Mouse (Mus musculus): ENCODE data around the gene Zfp772. TPM values are rescaled to one million over a fixed set of nuclear protein-coding genes. Genes with fewer than 3 reads are reported as not detected.

Zfp772 gene
- total and polyA plus RNA-seq, 2 experiments: 0.55 to 1.8 TPM

DNA sequence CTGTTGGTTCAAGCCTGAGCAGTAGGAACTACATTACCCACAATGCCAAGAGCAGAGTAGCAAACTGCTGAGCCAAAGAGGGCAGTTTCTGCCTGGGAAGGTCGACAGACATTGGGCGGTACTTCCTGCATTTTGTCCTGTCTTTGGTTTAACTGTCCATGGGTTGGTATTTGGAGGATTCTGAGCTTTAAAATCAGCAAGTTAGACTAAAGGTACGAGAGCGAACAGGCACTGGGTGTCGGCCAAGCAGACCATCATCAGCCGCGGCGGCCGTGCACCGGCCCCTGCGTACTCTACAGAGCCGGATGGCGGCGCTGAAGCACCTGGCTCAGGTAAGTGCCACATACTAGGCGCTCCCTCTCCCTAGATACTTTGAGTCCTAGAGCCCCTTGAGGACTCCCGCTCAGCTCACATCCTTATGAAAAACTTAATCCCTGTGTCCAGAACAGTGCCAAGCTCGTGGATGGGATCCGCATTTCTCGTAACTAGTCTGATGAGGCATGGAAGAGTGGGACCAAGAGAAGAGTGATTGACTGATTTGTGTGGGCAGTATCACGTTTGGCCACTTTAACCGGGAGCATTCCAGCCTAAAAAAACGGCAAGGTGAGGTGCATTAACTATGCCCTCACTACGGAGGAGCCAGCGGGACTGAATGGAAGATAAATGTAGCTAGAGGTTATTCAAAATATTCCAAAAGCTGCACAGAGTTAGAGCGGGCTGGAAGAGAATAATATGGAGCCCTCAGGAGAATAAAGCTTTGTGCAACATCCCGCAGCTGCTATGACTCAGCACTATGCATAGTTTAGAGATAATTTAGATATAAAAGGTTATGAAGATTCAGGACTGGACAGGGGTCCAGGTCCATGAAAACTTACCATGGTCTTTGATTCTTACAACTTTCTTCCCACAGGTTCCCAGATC is 38.3 kb downstream of the Zfp772 start, which contains the start of gene Zfp418:
TSS of gene Zfp418 (plus strand) at position 104 of the 921 bp plus-strand sequence.
- under 1% methylated on average over 26 of the region's 26 CpGs for WGBS
- Histone ChIP-seq H3K27me3 (ENCODE audit: control insufficient read depth, insufficient read depth, low read length) (no peaks in the 10 kb centered on the region), H3K4me3 (ENCODE audit: insufficient read depth, low read depth, low read length) (peak within 1 kb of the TSS; percentile 83), H3K9ac (ENCODE audit: low read depth, low read length) (peak within 1 kb of the TSS; percentile 71), H3K36me3 (ENCODE audit: control insufficient read depth, insufficient read depth, low read length) (peaks cover 11% of the 10 kb centered on the region; the same call in 1 of the 2 replicates), H3K4me1 (ENCODE audit: control insufficient read depth, insufficient read depth, low read length) (no peaks in the 10 kb centered on the region), H3K79me2 (ENCODE audit: control insufficient read depth, insufficient read depth, low read length) (no peaks in the 10 kb centered on the region), H3K27ac (replicated peaks; ENCODE audit: insufficient read depth, low read depth, low read length) (peak within 1 kb of the TSS; percentile 14; the same call in 1 of the 2 replicates)
- peak; percentile 88 for DNase-seq (ENCODE audit: extremely low read depth, low read depth, low spot score)
- TF ChIP-seq CTCF (IDR thresholded peaks at IDR 0.05; ENCODE audit: low read depth, low read length) (peak; percentile 26; the same call in 1 of the 2 replicates), POLR2A (IDR thresholded peaks at IDR 0.05; ENCODE audit: extremely low read depth, insufficient read depth, low read length) (no peak)

Other genes with a start within 250 kb of the Zfp772 start
- gene Aurkc, start 214.7 kb downstream of the Zfp772 start, total RNA-seq (2014; rRNA removed): not detected in 2 replicates
- gene Aurkc, start 214.7 kb downstream of the Zfp772 start, polyA plus RNA-seq (2012; rRNA removed): not detected in 2 replicates
- gene Zfp954, start 88.5 kb downstream of the Zfp772 start, total RNA-seq (2014; rRNA removed): 7.7 and 8.9 TPM in 2 replicates
- gene Zfp954, start 88.5 kb downstream of the Zfp772 start, polyA plus RNA-seq (2012; rRNA removed): 3.5 and 5.1 TPM in 2 replicates
- 0.18 and 0.54 TPM in 2 replicates for gene Zfp773, start 73.2 kb downstream of the Zfp772 start, total RNA-seq (2014; rRNA removed)
- 0.04 and 0.09 TPM in 2 replicates for gene Zfp773, start 73.2 kb downstream of the Zfp772 start, polyA plus RNA-seq (2012; rRNA removed)
- 0.92 and 1.1 TPM in 2 replicates for gene Zfp418, start 38.7 kb downstream of the Zfp772 start, total RNA-seq (2014; rRNA removed)
- gene Zfp418, start 38.7 kb downstream of the Zfp772 start, polyA plus RNA-seq (2012; rRNA removed): 0.29 and 0.32 TPM in 2 replicates
- 1.1 and 1.4 TPM in 2 replicates for gene Vmn2r29, start 37.3 kb upstream of the Zfp772 start, total RNA-seq (2014; rRNA removed)
- 0.33 TPM in 1 of 2 replicates, not detected in the other for gene Vmn2r29, start 37.3 kb upstream of the Zfp772 start, polyA plus RNA-seq (2012; rRNA removed)
- 1.5 and 3.0 TPM in 2 replicates for gene Gm45844, start 68.3 kb upstream of the Zfp772 start, total RNA-seq (2014; rRNA removed)
- gene Gm45844, start 68.3 kb upstream of the Zfp772 start, polyA plus RNA-seq (2012; rRNA removed): 1.3 TPM in 2 replicates
- gene Clcn4, start 90.9 kb upstream of the Zfp772 start, total RNA-seq (2014; rRNA removed): 35.8 and 37.5 TPM in 2 replicates
- gene Clcn4, start 90.9 kb upstream of the Zfp772 start, polyA plus RNA-seq (2012; rRNA removed): 19.6 and 23.2 TPM in 2 replicates
- gene Vmn2r30, start 127.6 kb upstream of the Zfp772 start, total RNA-seq (2014; rRNA removed): not detected in 2 replicates
- gene Vmn2r30, start 127.6 kb upstream of the Zfp772 start, polyA plus RNA-seq (2012; rRNA removed): not detected in 2 replicates
- gene Gm45783, start 164.6 kb upstream of the Zfp772 start, total RNA-seq (2014; rRNA removed): not detected in 2 replicates
- gene Gm45783, start 164.6 kb upstream of the Zfp772 start, polyA plus RNA-seq (2012; rRNA removed): not detected in 2 replicates
- gene Vmn2r31, start 189.7 kb upstream of the Zfp772 start, total RNA-seq (2014; rRNA removed): not detected in 2 replicates
- not detected in 2 replicates for gene Vmn2r31, start 189.7 kb upstream of the Zfp772 start, polyA plus RNA-seq (2012; rRNA removed)